Mouse (Mus musculus) embryonic facial prominence, embryonic 14.5 days (tissue): ENCODE results near the gene Dcst1. TPM values are rescaled to one million over a fixed set of nuclear protein-coding genes. Genes with fewer than 3 reads are reported as not detected.
A peak's percentile ranks its signal among the peaks of the same experiment; 100 is the strongest.

Experiments used
- ATAC-seq: fragments of 200-750 bp; cut with Nextera tagmentation; 2 replicates; pipeline ENCODE4 v1.8.0; 2017; ENCODE audit warnings: low read depth, moderate number of reproducible peaks, moderate TSS enrichment
- DNase-seq: peaks from one replicate; pipeline ENCODE4 v3.0.0-alpha.2; 2015; ENCODE audit warnings: low spot score
- H3K27ac ChIP-seq: fragments of 300-500 bp; sonication (generic); replicated peaks from 2 replicates; pipeline ENCODE4 v1.5.1; 2014; ENCODE audit warnings: low read depth, mild to moderate bottlenecking, low read length, moderate library complexity
- H3K27me3 ChIP-seq: fragments of 300-500 bp; sonication (generic); replicated peaks from 2 replicates; pipeline ENCODE4 v1.6.1; 2014; ENCODE audit warnings: low read length; ENCODE audit not compliant: control insufficient read depth, insufficient read depth
- H3K36me3 ChIP-seq: fragments of 300-500 bp; sonication (generic); 2 replicates; pipeline ENCODE4 v1.6.1; 2014; ENCODE audit warnings: low read length, mixed read lengths; ENCODE audit not compliant: control insufficient read depth, insufficient read depth
- H3K4me1 ChIP-seq: fragments of 300-500 bp; sonication (generic); 2 replicates; pipeline ENCODE4 v1.6.1; 2014; ENCODE audit warnings: antibody characterized with exemption, low read length; ENCODE audit not compliant: control insufficient read depth, insufficient read depth
- H3K4me2 ChIP-seq: fragments of 300-500 bp; sonication (generic); 2 replicates; pipeline ENCODE4 v1.6.1; 2014; ENCODE audit warnings: low read depth, mild to moderate bottlenecking, low read length, moderate library complexity, mixed read lengths
- H3K4me3 ChIP-seq: fragments of 300-500 bp; sonication (generic); 2 replicates; pipeline ENCODE4 v1.5.1; 2014; ENCODE audit warnings: low read depth, mild to moderate bottlenecking, low read length
- H3K9ac ChIP-seq: fragments of 300-500 bp; sonication (generic); 2 replicates; pipeline ENCODE4 v1.6.1; 2014; ENCODE audit warnings: low read depth, mild to moderate bottlenecking, low read length, moderate library complexity, mixed read lengths
- H3K9me3 ChIP-seq: fragments of 300-500 bp; sonication (generic); 2 replicates; pipeline ENCODE4 v1.6.1; 2016; ENCODE audit warnings: low read length; ENCODE audit not compliant: control insufficient read depth
- WGBS: fragments of 180-500 bp; shearing (Covaris S2); extraction: QIAGEN DNeasy Blood & Tissue Kit; methylation state at CpG from one replicate; pipeline ENCODE4 v1.1.7; 2014; 5-methylcytosine and 5-hydroxymethylcytosine counted together
- polyA plus RNA-seq: library from polyadenylated mRNA; unstranded; fragments of >200 nt; fragmentation: Nextera tagmentation; extraction: Ambion mirVana; gene quantifications from 2 replicates; pipeline ENCODE4 v1.2.1, GENCODE M21; 2014

Dcst1 gene
- polyA plus RNA-seq, 1 experiment from 2014 or later, result 0.26 TPM

DNA sequence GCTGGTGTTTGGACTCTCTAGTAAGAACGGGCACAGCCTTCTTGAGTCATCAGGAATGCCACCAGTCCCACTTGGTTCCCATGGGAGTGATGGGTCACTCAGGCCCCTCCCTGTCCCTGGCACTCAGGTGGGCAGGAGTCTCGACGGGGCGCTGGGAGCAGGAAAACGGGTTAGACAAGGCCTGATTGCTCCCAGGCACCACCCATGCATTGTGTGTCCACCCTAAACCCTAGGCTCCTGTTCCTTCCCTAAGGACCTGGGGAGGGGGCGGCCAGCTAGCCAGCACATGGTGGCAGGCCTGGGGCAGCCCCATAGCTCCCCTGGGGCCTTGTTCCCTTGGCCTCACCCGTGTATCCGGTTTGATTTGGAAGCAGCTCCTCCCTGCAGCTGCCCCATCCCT is 46.7 kb downstream of the Dcst1 start:
- H3K4me1 ChIP-seq, result peaks cover 57% of the 10 kb centered on the region
- whole genome bisulfite sequencing, result 52% methylated on average over 5 of the region's 8 CpGs
- no peak overlapping the region for H3K4me3 ChIP-seq
- DNase-seq (no peak), ATAC-seq (no peak)
- H3K9ac ChIP-seq, result no peak overlapping the region
- no peaks in the 10 kb centered on the region for H3K36me3 ChIP-seq
- H3K9me3 ChIP-seq, result no peaks in the 10 kb centered on the region
- peaks cover 31% of the 10 kb centered on the region for H3K27me3 ChIP-seq
- no peak overlapping the region for H3K4me2 ChIP-seq
- H3K27ac ChIP-seq, result no peak overlapping the region

DNA sequence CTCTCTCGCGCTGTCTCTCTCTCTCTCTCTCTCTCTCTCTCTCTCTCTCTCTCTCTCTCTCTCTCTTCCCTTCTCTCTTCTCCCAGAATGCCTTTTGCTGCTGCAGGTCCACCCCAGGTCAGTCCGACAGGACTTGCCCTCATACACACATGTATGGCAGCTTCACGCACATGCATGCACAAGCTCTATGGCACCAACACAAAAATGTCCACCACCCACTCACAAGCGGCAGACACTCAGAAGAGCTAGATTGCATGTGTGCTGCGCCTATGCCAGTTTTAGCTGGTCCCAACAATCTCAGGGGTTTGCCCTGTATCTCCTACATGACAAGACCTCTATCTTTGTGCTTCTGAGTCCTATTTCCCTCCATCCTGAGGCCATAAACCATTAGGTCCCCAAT is 47.8 kb downstream of the Dcst1 start:
- Histone ChIP-seq H3K4me1 (peaks cover 55% of the 10 kb centered on the region), H3K4me3 (no peak overlapping the region), H3K4me2 (peak overlapping the region; percentile 57; the same call in 1 of the 2 replicates), H3K27ac (no peak overlapping the region), H3K9ac (no peak overlapping the region), H3K27me3 (peaks cover 31% of the 10 kb centered on the region), H3K9me3 (no peaks in the 10 kb centered on the region), H3K36me3 (no peaks in the 10 kb centered on the region)
- WGBS, result 58% methylated on average over 6 of the region's 6 CpGs
- DNase-seq (no peak), ATAC-seq (no peak)

- Histone ChIP-seq H3K4me1 (peaks cover 51% of the 10 kb centered on the region), H3K9ac (no peak overlapping the region), H3K36me3 (no peaks in the 10 kb centered on the region), H3K27me3 (peaks cover 31% of the 10 kb centered on the region), H3K9me3 (no peaks in the 10 kb centered on the region), H3K4me3 (no peak overlapping the region), H3K27ac (no peak overlapping the region), H3K4me2 (peak overlapping the region; percentile 57; the same call in 1 of the 2 replicates)
- DNase-seq (peak; percentile 94), ATAC-seq (peak; percentile 45)
- WGBS, result 6% methylated on average over 4 of the region's 4 CpGs
These were observed 48.2 kb downstream of the Dcst1 start for GRCm38 (mm10) chr3:89316833-89317232.

DNA sequence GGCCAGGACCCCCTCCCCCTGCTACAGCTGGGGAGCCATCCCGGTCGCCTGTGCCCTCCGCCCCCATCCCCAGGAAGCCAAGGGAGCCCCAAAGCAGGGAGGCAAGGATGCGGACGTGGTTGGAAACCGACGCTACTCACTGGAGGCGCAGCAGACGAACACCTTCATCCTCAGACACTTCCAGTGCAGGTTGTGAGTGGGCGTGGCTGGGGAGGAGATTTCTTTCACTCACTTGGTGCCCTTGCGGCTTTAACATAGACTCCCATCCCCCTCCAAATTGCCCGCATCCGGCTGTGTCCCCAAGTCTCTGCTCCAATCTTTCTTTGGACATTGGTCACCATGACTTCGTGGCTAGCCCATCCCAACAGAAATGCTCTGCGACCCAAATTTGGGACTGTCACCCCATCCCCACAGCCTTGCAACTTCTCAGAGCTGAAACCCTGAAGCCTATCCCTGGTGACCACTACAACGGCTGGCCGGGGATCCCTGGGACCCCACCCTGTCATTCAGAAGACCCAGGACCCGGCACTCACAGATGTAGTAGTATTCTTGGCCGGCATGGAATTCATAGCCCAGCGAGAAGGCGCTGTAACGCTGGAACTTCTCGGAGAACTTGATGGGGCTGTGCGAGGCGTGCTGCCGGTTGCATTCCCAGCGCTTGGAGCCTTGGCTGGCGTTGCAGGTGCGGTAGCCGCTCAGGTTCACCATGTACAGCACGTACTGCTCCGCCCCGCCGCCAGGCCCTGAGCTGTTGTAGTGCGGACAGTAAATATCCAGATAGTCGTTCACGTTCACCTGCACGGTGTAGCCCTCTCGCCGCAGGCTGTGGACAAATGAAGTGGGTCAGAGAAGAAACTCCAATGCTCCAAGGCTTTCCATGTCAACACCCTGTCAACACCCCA is 48.9 kb downstream of the Dcst1 start:
- no peaks in the 10 kb centered on the region for H3K9me3 ChIP-seq
- no peak for ATAC-seq
- H3K9ac ChIP-seq, result no peak overlapping the region
- H3K4me3 ChIP-seq, result peak overlapping the region; percentile 27
- H3K4me2 ChIP-seq, result peak overlapping the region; percentile 57
- H3K27ac ChIP-seq, result no peak overlapping the region
- H3K4me1 ChIP-seq, result peaks cover 46% of the 10 kb centered on the region
- H3K36me3 ChIP-seq, result no peaks in the 10 kb centered on the region
- 8% methylated on average over 29 of the region's 40 CpGs for WGBS
- DNase-seq, result no peak
- H3K27me3 ChIP-seq, result peaks cover 24% of the 10 kb centered on the region

DNA sequence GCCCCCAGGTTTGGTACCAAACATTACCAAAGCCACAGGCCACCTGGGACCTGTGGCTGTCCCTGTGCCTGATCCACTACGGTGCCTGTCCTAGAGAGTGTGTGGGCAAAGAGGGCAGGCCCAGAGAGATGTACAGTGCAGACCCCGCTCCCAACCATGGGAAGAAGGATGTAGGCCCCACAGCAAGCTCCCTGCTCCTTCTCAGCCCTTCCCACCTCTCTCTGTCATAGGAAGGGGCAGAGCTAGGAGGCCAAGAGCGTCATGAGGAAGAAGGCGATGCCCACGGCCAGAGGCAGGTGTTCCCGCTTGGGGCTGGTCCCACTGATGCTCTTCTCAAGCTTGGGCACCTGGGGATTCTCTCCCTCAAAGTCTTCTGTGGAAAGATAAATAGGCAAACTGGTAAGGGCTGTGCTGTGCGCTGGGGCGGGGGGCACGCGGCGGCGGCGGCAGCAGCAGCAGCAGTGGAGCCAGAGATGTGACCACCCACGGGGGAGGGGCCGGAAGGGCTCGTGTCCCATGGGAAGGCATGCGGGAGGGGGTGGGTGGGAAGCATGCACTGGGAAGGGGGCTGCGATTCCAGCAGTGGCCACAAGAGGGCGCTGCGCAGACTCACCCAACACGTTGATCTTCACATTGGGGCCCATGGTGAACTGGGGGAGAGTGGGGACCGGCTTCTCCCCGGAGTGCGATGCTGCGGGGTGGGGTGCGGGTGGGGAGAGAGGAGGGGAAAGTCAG is 49.7 kb downstream of the Dcst1 start:
- H3K27ac ChIP-seq, result no peak overlapping the region
- H3K4me2 ChIP-seq, result peak overlapping the region; percentile 57
- H3K9ac ChIP-seq, result peak overlapping the region; percentile 50
- no peaks in the 10 kb centered on the region for H3K9me3 ChIP-seq
- H3K27me3 ChIP-seq, result peaks cover 17% of the 10 kb centered on the region
- H3K4me3 ChIP-seq, result peak overlapping the region; percentile 27
- H3K36me3 ChIP-seq, result no peaks in the 10 kb centered on the region
- no peak for ATAC-seq
- peak; percentile 79 for DNase-seq
- H3K4me1 ChIP-seq, result peaks cover 40% of the 10 kb centered on the region
- 10% methylated on average over 12 of the region's 26 CpGs for WGBS

GRCm38 (mm10) chr3:89314791-89315190 is 50.3 kb downstream of the Dcst1 start:
- 100% methylated on average over 1 of the region's 2 CpGs for WGBS
- no peaks in the 10 kb centered on the region for H3K9me3 ChIP-seq
- 0 out of 2 replicates have a peak overlapping the region, but pooled peaks have one; percentile 50 for H3K9ac ChIP-seq
- DNase-seq, result no peak
- H3K4me3 ChIP-seq, result no peak overlapping the region
- no peaks in the 10 kb centered on the region for H3K36me3 ChIP-seq
- no peak for ATAC-seq
- no peak overlapping the region for H3K27ac ChIP-seq
- H3K4me2 ChIP-seq, result peak overlapping the region; percentile 57; the same call in 1 of the 2 replicates
- H3K27me3 ChIP-seq, result peaks cover 13% of the 10 kb centered on the region
- H3K4me1 ChIP-seq, result peaks cover 34% of the 10 kb centered on the region

DNA sequence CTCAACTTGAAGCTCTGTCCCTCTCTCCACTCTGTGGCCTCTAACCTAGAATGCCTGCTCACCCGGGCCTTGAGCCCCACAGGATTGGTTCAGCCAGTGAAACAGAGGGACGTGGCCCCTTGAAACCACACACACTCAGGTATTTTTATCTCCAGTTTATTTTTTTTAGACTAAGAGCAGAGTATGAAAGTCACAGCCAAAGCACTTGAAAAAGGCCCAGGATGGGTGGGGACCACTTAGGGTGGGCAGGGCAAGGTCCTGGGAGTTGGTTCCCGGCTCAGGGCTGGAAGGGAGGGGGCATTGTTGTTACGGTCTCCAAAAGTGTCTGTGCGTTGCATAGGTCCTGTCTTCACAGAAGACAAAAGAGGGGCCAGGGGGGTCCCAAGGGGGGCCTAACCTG is 50.7 kb downstream of the Dcst1 start:
- Histone ChIP-seq H3K27me3 (peaks cover 13% of the 10 kb centered on the region), H3K9ac (no peak overlapping the region), H3K4me3 (no peak overlapping the region), H3K4me2 (no peak overlapping the region), H3K36me3 (no peaks in the 10 kb centered on the region), H3K4me1 (peaks cover 30% of the 10 kb centered on the region), H3K9me3 (no peaks in the 10 kb centered on the region), H3K27ac (no peak overlapping the region)
- no peak for ATAC-seq
- DNase-seq, result no peak
- WGBS, result 61% methylated on average over 5 of the region's 5 CpGs

DNA sequence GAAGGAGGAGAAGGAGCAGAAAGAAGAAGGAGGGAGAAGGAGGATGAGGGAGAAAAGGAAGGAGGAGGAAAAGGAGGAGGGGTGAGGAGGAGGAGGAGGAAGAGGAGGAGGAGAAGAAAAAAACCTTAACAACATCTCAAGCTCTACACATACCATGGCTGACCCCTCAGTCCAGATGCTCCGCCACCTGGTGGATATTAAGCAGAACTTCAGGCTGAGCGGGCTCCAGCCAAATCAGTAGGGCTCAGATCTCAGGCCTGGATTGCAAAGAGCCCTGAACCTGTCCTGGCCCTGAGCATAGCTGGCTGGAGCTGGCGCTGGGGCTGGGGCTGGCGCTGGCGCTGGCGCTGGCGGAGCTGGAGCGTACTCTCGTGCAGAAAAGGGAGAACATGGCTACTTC is 57.0 kb downstream of the Dcst1 start:
- no peaks in the 10 kb centered on the region for H3K36me3 ChIP-seq
- H3K9ac ChIP-seq, result no peak overlapping the region
- H3K27ac ChIP-seq, result no peak overlapping the region
- no peaks in the 10 kb centered on the region for H3K27me3 ChIP-seq
- 6% methylated on average over 9 of the region's 9 CpGs for WGBS
- ATAC-seq, result peak; percentile 86
- H3K4me1 ChIP-seq, result no peaks in the 10 kb centered on the region
- H3K4me2 ChIP-seq, result no peak overlapping the region
- H3K4me3 ChIP-seq, result no peak overlapping the region
- peak; percentile 76 for DNase-seq
- H3K9me3 ChIP-seq, result no peaks in the 10 kb centered on the region
